Mouse (Mus musculus) retina, postnatal 1 day (tissue): ENCODE results near the gene Axdnd1.

ENCODE experiments used
- DNase-seq: peaks from one replicate; pipeline ENCODE4 v3.0.0-alpha.2; 2012

The Axdnd1 gene

GRCm38 (mm10) chr1:156420671-156421297 lies at the start of gene Axdnd1:
Axdnd1 (minus strand) TSS chr1:156421159.
- DNase-seq: peak; percentile 90

- DNase-seq: no peak
Observed at GRCm38 (mm10) chr1:156470557-156470956, 49.6 kb upstream of the Axdnd1 start.

- DNase-seq: no peak
Observed at GRCm38 (mm10) chr1:156468576-156468975, 47.6 kb upstream of the Axdnd1 start.

DNA sequence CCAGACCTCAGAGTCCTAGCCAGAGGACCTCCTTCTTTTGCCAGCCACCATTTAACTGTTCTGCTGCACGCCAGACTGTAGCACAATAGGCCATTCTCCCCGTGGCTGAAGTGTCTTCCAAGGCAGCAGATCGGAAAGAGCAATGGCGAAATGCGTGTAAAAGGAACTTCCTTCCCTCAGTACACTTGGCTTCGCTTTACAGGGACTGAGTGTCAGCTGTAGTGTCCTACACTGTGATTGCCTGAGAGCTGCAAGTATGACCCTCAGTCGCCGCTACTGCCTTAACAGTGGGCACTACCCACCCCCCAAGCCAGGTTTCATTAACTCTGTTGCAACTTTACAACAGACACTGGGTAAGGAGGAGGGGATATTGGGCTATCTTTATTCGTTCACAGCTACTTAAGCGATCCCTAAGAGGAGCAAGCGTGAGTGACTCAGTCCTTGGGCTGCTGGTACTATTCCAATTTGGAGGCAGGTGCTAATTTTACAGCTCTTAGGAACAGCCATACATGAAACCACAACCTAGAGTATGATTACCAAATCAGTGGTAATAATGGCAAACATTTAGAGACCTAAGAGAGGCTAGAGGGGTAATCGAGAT lies 46.8 kb upstream of the Axdnd1 start:
- DNase-seq: no peak

DNA sequence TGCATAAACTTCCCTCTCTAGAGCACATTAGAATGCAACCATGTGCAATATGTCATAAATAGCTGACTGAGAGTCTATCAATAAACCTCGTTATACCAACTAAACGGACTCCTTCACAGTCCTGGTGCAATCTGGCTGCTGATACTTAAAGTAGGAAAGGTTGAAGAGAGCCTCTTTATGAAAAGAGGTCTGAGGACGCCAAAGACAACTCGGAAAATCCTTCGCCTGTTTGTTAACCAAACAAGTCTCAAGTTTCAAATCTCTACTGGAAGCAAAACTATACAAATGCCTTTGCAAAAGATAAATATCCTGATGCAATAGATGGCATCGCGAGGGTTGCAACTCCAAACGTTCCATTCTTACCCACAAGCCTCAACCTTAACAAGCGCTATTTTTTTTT lies 44.0 kb upstream of the Axdnd1 start:
- DNase-seq: no peak

DNA sequence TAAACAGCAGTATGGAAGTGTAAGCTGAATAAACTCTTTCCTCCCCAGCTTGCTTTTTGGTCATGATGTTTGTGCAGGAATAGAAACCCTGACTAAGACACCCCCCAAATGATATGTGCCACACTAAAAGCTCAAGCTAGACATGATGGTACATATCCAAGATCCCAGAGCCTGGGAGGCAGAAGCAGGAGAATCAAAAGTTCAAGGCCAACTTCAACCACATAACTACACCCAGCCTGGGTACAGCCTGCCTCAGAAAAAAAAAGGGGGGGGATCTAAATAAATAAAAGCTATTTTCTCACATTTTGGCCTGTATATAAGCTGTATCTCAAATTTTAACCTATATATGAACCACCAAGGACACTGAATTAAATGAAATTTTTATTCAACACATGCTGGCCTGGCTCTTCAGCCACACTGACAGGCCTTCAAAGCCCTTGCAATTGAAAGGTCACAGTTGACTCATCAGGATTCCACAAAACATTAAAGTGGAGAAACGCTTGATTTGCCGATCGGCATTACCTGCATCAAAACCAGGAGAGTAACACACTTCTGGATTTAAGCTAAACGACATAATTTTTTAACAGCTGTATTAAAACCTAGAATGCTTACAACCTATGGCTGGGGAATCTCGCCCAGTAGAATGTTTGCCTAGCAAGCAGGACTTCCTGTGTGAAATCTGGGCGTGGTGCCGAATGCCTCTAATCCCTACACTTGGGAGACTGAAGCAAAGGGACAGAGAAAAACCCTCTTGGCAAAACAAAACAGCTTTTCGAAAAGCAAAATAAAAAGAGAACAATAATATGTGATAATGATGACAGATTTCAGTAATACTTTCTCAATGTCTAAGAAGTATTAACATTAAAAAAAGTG lies 43.3 kb upstream of the Axdnd1 start:
- DNase-seq: no peak

DNA sequence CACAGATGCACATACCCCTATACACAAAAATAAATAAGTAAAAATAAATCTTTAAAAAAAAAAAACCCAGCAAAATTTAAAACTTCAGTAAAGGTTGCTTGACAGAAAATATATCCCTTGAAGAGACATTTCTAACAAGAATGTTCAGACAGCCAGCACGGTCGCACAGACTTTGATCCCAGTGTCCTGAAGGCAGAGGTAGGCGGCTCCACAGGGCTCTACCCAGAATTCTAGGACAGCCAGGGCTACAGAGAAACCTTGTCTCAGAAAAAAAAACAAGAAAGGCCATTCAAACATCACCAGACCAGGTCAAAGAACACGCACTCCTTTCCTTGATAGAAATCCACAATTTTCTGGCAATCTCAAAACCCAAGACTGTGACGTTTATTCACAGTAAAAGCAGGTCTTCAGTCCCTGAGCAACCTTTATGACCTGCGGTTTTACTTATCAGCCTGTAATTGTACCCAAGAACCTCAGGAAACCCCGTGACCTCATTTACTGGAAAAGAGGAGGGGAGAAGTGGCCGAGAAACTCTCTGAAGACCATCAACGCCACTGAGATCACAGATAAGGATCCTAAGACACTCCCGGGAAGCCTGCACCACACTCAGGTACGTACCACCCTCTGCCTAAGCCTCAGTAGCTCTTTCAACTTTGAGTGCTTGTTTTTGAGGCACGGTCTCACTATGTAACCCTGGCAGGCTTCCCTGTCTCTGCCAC lies 41.5 kb upstream of the Axdnd1 start:
- no peak for DNase-seq

DNA sequence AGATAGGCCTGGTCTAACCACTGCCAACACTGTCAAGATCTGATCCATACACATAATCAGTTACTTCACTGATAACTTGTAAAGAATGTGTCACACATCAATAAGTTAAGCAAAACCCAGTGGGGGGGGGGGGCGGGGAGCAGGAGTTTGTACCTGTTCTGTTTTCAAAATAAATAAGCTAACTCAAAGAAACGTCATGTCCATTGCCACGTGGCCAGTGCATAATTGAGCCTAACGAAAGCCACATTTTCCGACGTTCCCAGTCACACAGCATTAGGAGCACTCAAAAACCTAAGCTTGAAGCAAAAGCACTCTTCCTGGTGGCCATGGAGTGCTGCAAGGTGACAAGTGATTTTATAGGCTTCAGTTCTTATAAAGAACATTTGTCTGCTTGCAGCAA lies 40.1 kb upstream of the Axdnd1 start:
- no peak for DNase-seq

DNA sequence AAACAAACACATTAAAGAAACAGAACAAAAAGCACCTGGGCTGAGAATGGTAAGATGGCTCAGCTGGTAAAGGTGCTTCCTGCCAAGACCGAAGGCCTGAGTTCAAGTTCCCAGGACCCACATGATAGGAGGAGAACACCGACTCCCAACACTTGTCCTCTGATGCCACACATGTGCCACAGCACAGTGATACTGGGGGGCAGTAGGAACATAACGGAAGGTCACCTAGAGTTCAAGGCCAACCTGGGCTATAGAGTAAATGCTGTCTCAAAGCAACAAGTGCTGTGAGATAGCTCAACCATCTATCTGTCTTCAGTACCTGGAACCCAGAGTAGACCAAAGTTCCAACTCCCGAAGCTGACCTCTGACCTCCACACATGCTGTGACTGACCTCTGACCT lies 39.3 kb upstream of the Axdnd1 start:
- DNase-seq: no peak

- DNase-seq: no peak
Observed at GRCm38 (mm10) chr1:156459690-156460089, 38.7 kb upstream of the Axdnd1 start.

DNA sequence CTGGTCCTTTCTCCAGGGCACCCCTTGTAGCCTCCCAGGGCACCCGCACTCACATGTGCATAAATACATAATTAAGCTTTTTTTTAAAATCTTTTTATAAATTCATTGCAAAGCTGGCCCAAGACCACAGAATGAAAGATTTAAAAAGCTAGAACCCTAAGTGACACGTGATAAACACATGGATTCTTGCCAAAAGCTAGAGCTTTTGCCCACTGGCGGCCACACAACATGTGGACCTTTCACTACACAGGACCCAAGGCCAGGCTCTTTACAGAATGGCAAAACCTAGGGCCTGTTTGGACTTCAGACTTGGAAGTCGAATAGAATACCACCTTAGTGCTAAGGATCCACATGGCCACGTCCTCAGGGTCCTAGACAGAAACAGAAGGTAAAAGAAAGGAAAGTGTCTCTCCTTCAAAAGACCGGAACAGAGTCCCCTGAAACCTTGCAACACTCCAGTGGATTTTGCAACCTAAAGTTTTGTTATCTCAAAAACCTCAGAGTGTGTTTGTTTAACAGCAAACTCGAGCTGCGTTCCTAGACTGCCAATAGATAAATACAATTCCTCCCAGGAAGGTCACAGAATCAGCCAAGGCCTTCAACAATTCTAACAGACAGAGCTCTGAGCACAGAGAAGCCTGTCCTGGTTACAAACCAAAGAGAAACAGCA lies 37.6 kb upstream of the Axdnd1 start:
- DNase-seq: no peak

GRCm38 (mm10) chr1:156455005-156455758 lies 34.2 kb upstream of the Axdnd1 start:
- no peak for DNase-seq

- no peak for DNase-seq
Observed at GRCm38 (mm10) chr1:156454384-156454783, 33.4 kb upstream of the Axdnd1 start.

GRCm38 (mm10) chr1:156453876-156454275 lies 32.9 kb upstream of the Axdnd1 start:
- DNase-seq: no peak

- no peak for DNase-seq
Observed at GRCm38 (mm10) chr1:156450478-156450877, 29.5 kb upstream of the Axdnd1 start.

DNA sequence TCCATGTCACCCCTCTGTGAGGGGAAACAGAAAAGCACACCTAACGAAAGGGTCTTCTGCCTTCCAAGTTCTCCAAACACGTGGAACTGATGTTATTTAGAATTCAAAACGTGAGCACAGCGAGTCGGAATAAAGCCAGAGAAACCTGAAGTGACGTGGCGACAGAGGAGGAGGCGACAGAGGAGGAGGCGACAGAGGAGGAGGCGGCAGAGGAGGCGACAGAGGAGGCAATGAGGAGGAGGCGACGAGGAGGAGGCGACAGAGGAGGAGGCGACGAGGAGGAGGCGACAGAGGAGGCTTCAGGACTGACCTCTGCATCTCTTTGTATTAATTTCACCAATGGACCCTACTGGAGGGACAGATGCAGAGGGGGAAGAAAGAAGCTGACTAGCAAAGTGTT lies 28.7 kb upstream of the Axdnd1 start:
- DNase-seq: no peak

DNA sequence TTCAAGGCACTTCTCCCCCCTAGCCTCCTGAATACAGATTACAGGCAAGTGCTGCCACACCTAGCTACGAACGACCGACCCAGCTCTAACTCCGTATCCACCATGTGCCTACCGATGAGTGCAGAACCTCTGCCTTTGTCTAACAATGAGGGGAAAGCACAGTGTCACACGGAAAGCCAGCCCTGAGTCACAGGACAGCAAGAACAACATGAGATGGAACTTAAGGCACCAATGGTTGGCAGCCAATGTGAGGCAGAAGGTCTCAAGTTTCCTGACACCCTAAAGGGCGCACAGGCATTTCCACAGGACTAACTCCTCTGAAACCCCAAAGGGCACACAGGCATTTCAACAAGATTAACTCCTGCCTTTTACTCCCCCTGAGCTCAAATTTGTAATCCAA lies 28.1 kb upstream of the Axdnd1 start:
- DNase-seq: no peak

GRCm38 (mm10) chr1:156445049-156445448 lies 24.1 kb upstream of the Axdnd1 start:
- DNase-seq: peak; percentile 11

- DNase-seq: no peak
Observed at GRCm38 (mm10) chr1:156442776-156443175, 21.8 kb upstream of the Axdnd1 start.

GRCm38 (mm10) chr1:156442266-156442665 lies 21.3 kb upstream of the Axdnd1 start:
- DNase-seq: no peak

DNA sequence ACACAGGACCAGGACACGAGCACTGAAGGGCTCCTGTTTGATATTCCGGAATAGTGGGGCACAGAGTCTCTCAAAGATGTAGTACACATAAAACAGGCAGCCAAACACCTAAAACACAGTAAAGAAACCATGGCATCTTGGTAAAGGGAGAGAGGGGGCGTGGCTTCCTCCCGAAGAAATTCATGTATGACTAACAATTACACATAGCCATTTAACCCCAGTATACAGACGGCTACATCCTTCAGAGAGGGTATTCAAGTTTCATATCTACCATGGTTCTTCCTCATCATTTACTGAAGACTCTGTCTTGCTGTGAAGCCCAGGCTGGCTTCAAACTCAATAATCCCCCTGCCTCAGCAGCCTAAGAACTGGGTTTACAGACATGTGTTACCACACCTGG lies 16.8 kb upstream of the Axdnd1 start:
- no peak for DNase-seq
